Mouse (Mus musculus): ENCODE results near the gene Lamtor3.

- no peak for TF ChIP-seq CTCF (IDR thresholded peaks at IDR 0.05; ENCODE audit: borderline replicate concordance, insufficient read depth, low read depth, low read length)
- TF ChIP-seq POLR2A (IDR thresholded peaks at IDR 0.05; ENCODE audit: borderline replicate concordance, insufficient read depth, low read length) = no peak
Observed at GRCm38 (mm10) chr3:137936541-137936940, 18.2 kb downstream of the Lamtor3 start.
